Mouse (Mus musculus) ES-Bruce4 (cell line): ENCODE measurements at regions not wholly inside any gene's neighbourhood (a gene's known extent, or its start where the extent isn't known, plus 50 kb on each side); places are given as distances from the start of the nearest gene placed in this dataset.

Experiments used
- H3K27ac ChIP-seq: 2 replicates; pipeline ENCODE4 v1.5.1; 2012; ENCODE audit warnings: low read length, inconsistent platforms; ENCODE audit not compliant: insufficient read depth
- H3K27me3 ChIP-seq: 2 replicates; pipeline ENCODE4 v1.6.1; 2012; ENCODE audit warnings: mild to moderate bottlenecking, low read length, inconsistent platforms; ENCODE audit not compliant: control insufficient read depth, poor library complexity, insufficient read depth, severe bottlenecking
- H3K36me3 ChIP-seq: 2 replicates; pipeline ENCODE4 v1.6.1; 2012; ENCODE audit warnings: inconsistent platforms, mild to moderate bottlenecking, low read length, moderate library complexity; ENCODE audit not compliant: control insufficient read depth, poor library complexity, insufficient read depth, severe bottlenecking
- H3K4me1 ChIP-seq: one replicate; pipeline ENCODE4 v1.8.1; 2011; ENCODE audit warnings: low read length; ENCODE audit not compliant: control insufficient read depth, insufficient read depth
- H3K4me3 ChIP-seq: 2 replicates; pipeline ENCODE4 v1.5.1; 2011; ENCODE audit warnings: low read depth, mild to moderate bottlenecking, low read length
- H3K9ac ChIP-seq: 2 replicates; pipeline ENCODE4 v1.6.1; 2012; ENCODE audit warnings: low read depth, mild to moderate bottlenecking, inconsistent platforms; ENCODE audit not compliant: poor library complexity, severe bottlenecking
- H3K9me3 ChIP-seq: replicated peaks from 2 replicates; pipeline ENCODE4 v1.6.1; 2012; ENCODE audit warnings: mild to moderate bottlenecking, low read length, inconsistent platforms; ENCODE audit not compliant: control insufficient read depth, poor library complexity, insufficient read depth, severe bottlenecking
- CTCF ChIP-seq: IDR thresholded peaks from one replicate; pipeline ENCODE4 v1.8.1; 2011; ENCODE audit warnings: low read depth, low read length

DNA sequence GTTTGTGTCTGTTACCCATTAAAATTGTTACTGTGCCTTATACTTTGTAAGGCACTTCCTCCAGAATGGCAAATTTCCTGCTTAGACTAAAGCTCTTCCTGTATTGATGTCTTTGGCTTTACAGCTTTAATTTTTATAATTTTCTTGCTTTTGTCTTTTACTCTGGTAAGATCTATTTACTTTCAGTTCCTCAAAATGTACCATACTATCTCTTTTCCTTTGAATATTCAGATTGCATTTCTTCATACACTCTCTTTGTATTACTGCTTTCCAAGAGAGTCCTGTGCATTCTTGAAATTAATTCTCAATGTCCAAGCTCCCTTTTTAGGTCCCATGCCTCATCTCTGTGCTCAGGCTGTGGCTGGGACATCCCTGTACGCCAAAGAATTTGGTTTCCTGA lies 627.7 kb downstream of the Ttll7 start:
- no peak overlapping the region for H3K27ac ChIP-seq
- H3K4me1 ChIP-seq: no peaks in the 10 kb centered on the region
- H3K36me3 ChIP-seq: no peaks in the 10 kb centered on the region
- no peak overlapping the region for H3K9ac ChIP-seq
- no peaks in the 10 kb centered on the region for H3K27me3 ChIP-seq
- no peak for TF ChIP-seq CTCF
- H3K4me3 ChIP-seq: no peak overlapping the region
- no peaks in the 10 kb centered on the region for H3K9me3 ChIP-seq
